Mouse (Mus musculus): ENCODE measurements around the gene Usp35.

GRCm38 (mm10) chr7:97380500-97381123 is 48.8 kb upstream of the Usp35 start:
- no peak for TF ChIP-seq TAL1 (conservative IDR thresholded peaks at IDR 0.05; ENCODE audit: low read depth, low read length)
- TF ChIP-seq GATA1 (IDR thresholded peaks at IDR 0.05; ENCODE audit: borderline replicate concordance, low read length), result no peak
- TF ChIP-seq CTCF (IDR thresholded peaks at IDR 0.05; ENCODE audit: low read depth, low read length), result no peak
- TF ChIP-seq POLR2AphosphoS5 (IDR thresholded peaks at IDR 0.05; ENCODE audit: insufficient replicate concordance, low read depth, low read length), result no peak

All from G1E (cell line).